Mouse (Mus musculus) embryonic facial prominence, embryonic 11.5 days (tissue): Measurements from ENCODE around the gene Gm45233. TPM values are rescaled to one million over a fixed set of nuclear protein-coding genes. Genes with fewer than 3 reads are reported as not detected.

Experiments
- microRNA-seq: library from miRNA; unstranded; fragments of <30 nt; microRNA quantifications from one replicate; pipeline ENCODE4, GENCODE M21; 2016; ENCODE audit warnings: borderline number of aligned reads
- polyA plus RNA-seq: library from polyadenylated mRNA; unstranded; fragments of >200 nt; fragmentation: Nextera tagmentation; extraction: Ambion mirVana; gene quantifications from 2 replicates; pipeline ENCODE4 v1.2.1, GENCODE M21; 2014

Gene Gm45233
- polyA plus RNA-seq, 1 experiment from 2014 or later = not detected

Small RNAs within 50 kb of the gene (microRNA-seq; reads per million reads assigned to microRNA genes)
- 1.9 reads per million for gene Mir7051

Other genes starting within 250 kb of the Gm45233 start
- 17.9 and 20.4 TPM in 2 replicates for gene Zfp715, start 130.8 kb upstream of the Gm45233 start, polyA plus RNA-seq
- 0.10 TPM in 1 of 2 replicates, not detected in the other for gene Siglecf, start 92.8 kb upstream of the Gm45233 start, polyA plus RNA-seq
- gene Siglecg, start 35.9 kb upstream of the Gm45233 start, polyA plus RNA-seq = 0.07 and 0.08 TPM in 2 replicates
- gene Lim2, start 16.5 kb upstream of the Gm45233 start, polyA plus RNA-seq = 0.24 and 2.4 TPM in 2 replicates
- 0.43 and 0.45 TPM in 2 replicates for gene Nkg7, start 7.1 kb upstream of the Gm45233 start, polyA plus RNA-seq
- not detected in 2 replicates for gene Cldnd2, start 3.3 kb upstream of the Gm45233 start, polyA plus RNA-seq
- gene Etfb, start within 50 bp of the Gm45233 start, polyA plus RNA-seq = 240 and 251 TPM in 2 replicates
- 1.7 and 2.0 TPM in 2 replicates for gene Vsig10l, start 19.0 kb downstream of the Gm45233 start, polyA plus RNA-seq
- gene Iglon5, start 45.9 kb downstream of the Gm45233 start, polyA plus RNA-seq = 1.1 and 1.5 TPM in 2 replicates
- gene 4931406B18Rik, start 61.8 kb downstream of the Gm45233 start, polyA plus RNA-seq = not detected in 2 replicates
- gene Cd33, start 100.3 kb downstream of the Gm45233 start, polyA plus RNA-seq = 1.3 and 1.5 TPM in 2 replicates
- 5.4 and 7.1 TPM in 2 replicates for gene Zfp658, start 118.1 kb downstream of the Gm45233 start, polyA plus RNA-seq
- gene Zfp719, start 135.5 kb downstream of the Gm45233 start, polyA plus RNA-seq = 19.3 and 19.6 TPM in 2 replicates
- gene Zfp819, start 163.0 kb downstream of the Gm45233 start, polyA plus RNA-seq = 0.14 and 0.67 TPM in 2 replicates
- not detected in 2 replicates for gene Ceacam18, start 190.6 kb downstream of the Gm45233 start, polyA plus RNA-seq
- 0.32 TPM in 1 of 2 replicates, not detected in the other for gene Siglece, start 216.0 kb downstream of the Gm45233 start, polyA plus RNA-seq
- gene Ctu1, start 227.9 kb downstream of the Gm45233 start, polyA plus RNA-seq = 8.1 and 9.1 TPM in 2 replicates
- not detected in 2 replicates for gene Klk14, start 246.3 kb downstream of the Gm45233 start, polyA plus RNA-seq